Mouse (Mus musculus): ENCODE data around the gene Adgrg5.

Gene Adgrg5

DNA sequence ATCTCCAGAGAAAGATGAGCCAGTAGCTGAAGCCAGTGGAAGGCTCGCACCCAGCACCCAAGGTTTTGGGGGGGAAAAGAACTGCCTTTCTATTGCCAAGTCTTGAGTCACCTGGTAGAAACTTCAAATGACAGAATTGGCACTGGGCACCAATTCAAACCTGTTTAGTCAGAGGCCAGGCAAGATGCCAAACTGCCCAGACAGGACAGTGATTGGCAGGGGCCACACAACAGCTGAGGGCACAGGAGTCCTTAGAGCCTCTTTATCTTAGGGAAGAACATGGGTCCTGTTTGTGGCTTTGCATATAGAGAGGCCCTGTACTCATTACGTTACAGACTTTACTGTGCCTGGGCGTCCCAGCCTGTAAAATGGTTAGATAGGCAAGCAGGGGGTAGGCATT is 44.1 kb downstream of the Adgrg5 start:
- DNase-seq (ENCODE audit: low spot score), result no peak

DNA sequence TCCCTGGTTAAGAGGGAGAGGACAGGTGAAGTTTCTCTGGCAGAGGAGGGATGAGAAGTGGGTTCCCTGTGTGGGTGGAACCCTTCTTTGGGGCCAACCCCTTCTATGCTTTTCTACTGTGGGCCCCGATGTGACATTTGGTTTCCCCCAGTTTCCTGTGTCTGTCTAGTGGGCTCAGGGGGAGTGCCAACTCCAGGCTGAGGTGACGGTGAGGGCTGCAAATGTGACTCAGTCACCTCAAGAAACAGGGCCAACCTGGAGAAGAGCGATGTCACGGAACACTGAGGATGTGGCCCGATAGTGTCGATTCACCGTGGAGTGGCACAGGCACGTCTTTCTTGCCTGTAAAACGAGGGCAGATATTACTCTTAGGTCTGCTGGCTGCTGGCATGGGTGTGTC is 49.8 kb downstream of the Adgrg5 start:
- no peak for DNase-seq (ENCODE audit: low spot score)

DNA sequence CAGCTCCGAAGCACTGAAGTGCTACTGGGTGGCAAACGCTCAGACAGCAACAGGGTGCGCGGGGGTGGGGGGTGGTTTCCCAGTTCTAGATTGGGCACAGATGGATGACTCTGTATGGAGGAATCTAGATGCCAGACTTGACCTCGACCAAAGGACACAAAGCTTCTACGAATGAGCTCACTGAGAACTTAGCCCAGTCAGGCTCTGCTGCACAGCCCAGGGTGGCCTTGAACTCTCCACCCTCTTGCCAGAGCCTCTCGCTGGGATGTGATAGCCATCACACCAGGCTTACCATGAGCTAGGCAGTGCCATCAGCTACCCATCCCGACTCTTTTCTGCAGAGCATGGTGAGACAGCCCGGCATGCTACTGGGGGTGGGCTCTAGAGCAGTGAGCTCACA is 50.3 kb downstream of the Adgrg5 start:
- no peak for DNase-seq (ENCODE audit: low spot score)

DNA sequence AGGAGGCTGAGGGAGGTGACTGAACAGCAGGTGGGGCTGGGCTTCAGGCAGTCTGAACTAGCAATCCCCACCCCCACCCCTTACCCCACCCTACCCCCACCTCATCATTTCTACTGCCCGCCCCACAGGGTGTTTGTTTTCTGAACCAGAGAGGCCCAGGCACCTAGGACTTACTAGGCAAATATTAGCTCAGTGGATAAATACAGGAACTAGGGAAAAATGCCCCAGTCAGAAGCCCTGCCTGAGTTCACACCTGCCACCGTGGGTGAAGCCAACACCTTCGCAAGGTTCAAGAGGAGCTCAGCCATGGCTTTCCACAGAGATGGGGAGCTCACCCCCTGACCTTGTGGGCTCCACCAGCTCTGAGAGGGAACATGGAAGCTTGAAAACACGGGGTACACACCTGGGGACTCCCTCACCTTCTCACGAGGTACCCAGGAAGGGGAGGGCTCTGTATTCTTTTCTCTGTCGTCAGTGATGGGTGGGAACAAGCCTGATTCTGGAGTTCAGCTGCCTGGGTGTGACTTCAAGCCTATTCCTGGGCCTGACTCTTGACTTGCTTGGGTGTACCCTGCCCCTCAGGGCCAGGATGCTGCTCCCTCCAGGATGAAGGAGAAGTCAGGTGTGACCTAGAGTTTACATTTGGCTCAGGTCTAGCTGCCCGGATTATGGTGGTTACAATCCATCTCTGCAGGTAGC is 51.1 kb downstream of the Adgrg5 start, which contains the start of gene Adgrg1:
Gene Adgrg1 (plus strand): TSS at position 285 of the 699 bp plus-strand sequence.
- no peak for DNase-seq (ENCODE audit: low spot score)

DNA sequence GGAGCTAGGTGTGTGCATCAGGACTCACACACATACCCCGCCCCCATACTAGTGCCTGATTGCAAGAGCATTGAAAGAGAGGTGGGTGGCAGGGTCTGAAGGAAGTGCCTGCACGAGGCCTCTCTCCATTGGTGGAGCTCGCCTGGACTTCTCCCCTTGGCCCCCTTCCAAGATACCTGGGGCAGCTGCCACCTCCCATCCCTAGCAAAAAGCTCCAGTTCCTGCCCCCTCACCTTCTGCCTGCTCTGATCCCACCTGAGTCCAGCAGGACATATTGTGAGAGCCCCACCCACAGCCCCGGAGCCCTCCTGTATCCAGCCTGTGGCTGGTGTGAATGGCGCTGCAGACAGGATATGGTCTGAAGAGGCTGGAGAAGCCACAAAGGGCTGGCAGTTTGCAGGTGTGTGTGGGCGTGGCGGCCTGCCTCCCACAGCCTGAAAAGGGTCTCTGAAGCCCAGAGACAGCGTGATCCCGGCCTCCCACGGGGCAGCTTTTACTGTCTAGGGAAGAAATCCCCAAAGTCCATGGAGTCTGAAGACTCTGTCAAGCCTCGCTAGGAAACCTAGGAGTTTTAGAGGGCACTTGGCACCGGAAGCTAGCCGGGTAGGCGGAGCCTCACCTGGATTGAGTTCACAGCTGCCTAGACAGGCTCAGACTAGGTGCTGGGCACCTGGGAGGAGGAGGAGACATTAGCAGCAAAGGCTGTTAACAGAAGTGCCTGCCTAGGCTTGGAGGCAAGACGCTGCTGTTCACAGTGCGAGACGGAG is 53.3 kb downstream of the Adgrg5 start:
- DNase-seq (ENCODE audit: low spot score), result no peak

DNA sequence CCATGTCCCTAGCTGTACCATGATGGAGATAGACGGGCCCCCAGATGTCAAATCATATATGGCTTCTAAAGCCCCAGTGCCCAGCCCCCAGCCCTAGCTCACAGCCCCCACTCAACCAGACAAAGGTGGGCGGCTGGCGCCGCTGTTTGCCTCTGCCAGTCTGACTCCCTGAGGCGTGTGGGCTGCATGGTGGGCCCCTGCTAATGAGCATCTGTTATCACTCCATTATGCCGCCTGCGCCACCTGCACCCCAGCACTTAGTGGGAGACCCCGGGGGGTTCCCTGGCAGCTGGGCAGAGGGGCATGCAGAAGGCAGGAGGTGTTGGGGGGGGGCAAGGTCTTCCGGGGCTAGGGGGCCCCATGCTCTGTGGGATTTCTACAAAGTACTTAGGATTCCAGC is 54.6 kb downstream of the Adgrg5 start:
- DNase-seq (ENCODE audit: low spot score), result no peak

DNA sequence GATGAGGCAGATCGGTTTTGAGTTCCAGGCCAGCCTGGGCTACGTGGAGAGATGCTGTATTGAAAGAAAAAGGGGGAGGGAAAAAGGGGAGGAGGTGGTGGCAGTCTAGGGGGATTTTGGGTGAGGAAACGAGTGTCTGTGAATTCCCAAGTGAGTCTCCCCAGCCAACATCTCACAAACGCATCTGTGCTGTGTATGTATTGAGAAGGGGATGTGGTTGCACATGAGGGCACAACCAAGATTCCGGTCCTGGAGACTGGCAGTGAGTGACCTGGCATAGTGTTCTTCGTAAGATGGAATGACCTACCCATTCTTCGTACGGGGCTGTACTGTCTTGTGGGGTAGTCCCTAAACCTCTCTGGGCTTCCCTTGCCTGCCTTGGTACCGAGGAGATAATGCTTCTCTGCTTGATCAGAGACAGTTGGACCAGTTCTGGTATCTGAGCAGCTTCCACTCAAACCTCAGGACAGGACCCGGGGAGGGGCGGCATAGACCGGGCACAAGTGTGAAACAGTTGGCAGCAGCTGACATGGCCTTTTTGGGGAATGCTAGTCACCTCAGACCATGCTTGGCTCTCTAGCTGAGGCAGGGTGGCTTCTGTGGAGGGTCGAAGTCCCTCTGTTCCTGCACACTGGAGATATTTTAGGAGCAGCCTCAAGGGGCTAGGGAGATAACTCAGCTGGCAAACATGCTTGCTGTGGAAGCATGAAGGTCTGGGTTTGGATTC is 55.3 kb downstream of the Adgrg5 start:
- DNase-seq (ENCODE audit: low spot score), result no peak

DNA sequence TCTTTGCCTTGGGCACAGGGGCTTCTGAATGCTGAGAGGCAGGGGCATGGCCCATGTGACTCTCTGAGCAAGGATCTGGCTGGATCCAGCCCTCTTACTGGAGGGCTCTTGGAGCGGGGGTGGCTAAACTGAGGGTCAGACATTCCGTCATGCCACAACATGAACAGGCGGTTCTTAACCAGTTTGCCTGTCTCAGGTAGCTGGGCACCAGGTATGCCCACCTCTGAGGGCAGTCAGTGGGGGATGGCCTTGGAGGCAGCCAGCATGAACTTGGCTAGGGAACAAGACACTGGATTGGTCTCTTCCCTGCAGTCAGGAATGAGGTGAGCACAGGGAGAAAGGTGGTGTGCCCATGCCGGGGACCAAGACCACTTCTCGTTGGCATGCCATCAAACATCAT is 56.7 kb downstream of the Adgrg5 start:
- DNase-seq (ENCODE audit: low spot score), result no peak

DNA sequence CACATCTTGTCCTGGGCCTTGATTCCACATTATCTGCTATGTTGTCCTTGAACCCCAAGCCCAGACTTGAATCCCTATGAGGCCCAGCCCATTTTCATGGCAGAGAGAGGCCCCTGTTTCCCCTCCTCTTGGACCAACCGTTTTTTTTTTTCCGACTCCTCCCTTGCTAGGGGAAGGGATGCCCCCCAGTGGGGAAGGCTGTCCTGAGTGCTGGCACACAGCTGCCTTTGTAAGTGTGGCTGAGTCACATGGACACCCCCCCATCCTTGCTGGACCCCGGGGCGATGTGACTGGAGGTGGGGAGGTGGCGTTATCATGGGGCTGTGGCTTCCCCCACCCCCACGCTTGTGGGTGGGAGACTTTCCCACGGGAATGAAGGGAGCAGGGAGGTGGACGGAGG is 57.5 kb downstream of the Adgrg5 start:
- no peak for DNase-seq (ENCODE audit: low spot score)

DNA sequence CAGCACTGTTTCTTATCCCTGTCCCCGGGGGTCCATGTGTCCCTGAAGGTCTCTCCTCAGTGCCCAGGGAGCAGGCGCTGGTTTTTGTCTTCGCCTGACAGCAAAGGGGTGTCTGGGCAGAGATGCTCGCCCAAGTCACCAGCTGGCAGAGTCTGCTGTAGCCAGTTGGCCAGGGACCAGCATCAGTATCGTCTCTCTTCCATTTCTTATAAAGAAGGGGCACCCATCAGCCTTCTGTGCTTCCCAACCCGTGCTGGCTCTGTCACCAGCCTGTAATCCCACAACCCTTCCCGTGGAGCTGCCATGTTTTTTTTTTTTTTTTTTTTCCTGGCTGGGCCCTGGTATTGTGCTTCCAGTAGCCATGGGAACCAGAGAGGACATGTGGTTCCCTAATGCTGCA is 58.4 kb downstream of the Adgrg5 start:
- no peak for DNase-seq (ENCODE audit: low spot score)

DNA sequence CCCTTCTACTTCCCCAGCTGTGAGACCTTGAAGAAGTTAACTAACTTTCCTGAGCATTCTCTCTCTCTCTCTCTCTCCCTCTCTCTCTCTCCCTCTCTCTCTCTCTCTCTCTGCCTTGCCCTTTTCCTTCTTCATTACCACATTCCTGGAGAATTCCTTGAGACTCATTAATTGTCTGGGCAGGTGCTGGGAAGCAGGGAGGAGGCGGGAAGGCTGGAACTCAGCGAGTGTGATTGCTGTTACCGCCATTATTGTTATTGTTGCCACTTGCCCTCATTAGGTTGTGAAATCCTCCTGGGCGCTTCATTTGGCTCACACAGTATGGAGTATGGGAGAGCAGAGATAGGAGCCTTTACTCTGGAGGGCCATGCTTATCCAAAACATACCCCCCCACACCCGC is 59.7 kb downstream of the Adgrg5 start:
- DNase-seq (ENCODE audit: low spot score), result no peak

DNA sequence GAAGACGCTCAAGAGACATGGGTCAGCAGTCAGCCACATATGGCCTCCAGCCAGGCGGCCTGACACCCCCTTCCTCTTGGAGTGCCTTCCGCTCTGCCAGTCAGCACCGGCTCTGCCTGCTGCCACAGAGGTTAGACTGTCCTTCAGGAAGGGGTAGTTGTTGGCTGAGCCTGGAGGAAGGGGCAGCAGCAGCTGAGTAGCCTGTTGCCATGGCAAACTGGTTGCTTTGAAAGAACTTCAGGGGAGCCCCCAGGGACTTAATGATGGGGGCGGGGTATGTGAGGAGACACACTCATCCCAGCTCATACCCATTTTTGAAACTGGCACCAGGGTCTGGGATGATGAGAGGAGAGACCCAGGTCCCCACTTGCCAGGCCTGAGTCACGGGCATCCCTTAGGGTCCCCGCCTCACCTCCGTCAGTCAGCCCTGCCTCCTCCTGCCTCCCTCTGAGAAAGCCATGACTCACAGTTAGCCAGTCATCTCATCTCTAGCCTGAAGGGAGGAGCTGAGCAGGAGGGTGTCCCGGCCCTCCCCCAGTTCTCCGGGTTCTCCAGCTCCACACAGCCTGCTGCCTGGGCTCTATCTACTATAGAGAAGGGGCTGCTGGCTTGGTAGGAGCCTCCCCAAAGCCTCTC is 60.5 kb downstream of the Adgrg5 start:
- no peak for DNase-seq (ENCODE audit: low spot score)

DNA sequence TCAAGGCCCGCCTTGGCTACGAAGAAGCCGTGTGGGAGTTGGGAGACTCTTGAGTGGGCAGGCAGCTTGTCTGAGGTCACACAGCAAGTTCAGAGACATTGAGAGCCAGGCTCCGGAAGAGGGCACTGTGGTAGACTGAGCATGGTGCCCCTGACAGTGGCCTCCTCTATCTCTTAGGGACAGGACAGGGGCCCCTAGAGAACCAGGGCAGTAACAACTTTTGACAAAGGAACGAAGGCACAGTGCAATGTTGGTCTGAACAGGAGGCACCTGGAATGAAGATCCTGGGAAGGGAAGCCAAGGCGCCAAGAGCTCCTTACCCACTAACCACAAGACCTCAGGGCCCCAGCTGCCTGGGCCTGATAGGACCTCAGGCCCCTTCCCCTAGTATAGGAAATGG is 61.5 kb downstream of the Adgrg5 start:
- no peak for DNase-seq (ENCODE audit: low spot score)

DNA sequence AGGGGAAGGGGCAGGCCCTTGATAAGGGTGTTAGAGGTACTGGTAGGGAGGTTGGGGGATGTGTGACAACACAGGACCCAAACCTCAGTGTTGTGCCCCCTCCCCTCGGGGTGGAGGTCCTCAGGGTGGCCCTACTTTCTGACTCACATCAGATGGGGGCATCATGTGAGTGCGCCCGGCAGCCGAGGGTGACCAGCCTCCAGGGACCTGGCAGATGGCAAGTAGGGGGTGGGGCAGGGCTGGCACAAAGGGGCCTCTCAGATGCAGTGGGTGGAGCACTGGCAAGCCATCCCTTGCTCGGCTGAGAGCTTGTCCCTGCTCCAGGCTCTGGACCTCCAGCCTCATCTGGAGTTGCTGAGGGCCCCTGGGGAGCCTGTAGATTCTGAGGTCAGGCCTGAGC is 63.2 kb downstream of the Adgrg5 start:
- DNase-seq (ENCODE audit: low spot score), result no peak

DNA sequence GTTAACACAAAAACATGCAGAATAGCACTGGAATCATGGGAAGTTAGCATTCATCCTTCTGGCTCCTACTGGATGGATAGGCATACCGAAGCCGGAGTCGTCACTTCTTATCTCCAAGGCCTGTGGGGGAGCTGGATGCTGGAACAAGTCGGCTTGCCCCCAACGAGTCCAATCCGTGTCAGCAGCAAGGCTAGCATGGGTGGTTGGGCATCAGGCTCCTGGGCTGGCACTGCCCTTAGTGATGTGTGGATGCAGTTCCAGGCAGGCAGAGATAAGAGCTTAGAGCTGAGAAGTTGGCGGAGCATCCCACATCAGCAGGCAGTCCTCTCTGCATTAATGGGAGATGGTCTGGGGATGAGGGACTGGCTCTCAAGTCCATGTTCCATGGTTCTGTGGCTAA is 64.1 kb downstream of the Adgrg5 start:
- no peak for DNase-seq (ENCODE audit: low spot score)

DNA sequence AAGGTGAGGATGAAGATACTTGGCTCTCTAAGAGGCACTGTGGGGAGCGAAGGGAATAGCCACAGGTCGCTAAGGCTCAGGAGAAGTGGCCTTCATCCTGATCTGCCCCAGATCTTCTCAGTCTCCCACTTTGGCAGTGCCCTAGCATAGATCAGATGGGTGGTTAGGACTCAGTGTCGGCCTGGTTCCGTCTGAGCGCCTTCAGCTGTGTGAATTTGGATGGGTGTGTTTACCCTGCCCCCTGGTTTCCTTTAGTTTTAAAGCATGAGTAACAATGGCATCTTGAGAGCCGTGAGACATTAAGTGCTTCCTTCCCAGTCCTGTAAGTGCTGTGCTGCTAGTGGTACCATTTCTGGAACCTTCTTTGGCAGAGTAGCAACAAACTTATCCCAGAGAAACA is 65.1 kb downstream of the Adgrg5 start:
- no peak for DNase-seq (ENCODE audit: low spot score)

DNA sequence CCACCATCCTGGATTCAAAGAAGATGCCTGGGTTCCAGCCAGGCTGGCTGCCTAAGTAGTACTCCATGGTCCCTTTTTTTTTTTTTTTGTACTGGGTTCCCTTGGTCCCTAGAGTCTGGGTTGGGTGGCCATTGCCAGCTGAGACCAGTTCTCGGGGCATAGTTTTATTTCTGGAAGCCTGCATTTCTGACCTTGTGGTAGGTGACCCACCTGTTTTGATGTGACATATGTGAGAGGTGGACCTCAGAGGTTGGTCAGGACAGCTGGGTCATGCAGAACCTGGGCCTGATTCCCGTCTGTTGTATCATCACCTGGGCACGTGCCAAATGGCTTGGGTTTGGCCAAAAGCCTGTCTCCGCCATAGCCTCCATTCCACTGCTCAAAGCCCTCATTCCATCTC is 66.2 kb downstream of the Adgrg5 start:
- no peak for DNase-seq (ENCODE audit: low spot score)

DNA sequence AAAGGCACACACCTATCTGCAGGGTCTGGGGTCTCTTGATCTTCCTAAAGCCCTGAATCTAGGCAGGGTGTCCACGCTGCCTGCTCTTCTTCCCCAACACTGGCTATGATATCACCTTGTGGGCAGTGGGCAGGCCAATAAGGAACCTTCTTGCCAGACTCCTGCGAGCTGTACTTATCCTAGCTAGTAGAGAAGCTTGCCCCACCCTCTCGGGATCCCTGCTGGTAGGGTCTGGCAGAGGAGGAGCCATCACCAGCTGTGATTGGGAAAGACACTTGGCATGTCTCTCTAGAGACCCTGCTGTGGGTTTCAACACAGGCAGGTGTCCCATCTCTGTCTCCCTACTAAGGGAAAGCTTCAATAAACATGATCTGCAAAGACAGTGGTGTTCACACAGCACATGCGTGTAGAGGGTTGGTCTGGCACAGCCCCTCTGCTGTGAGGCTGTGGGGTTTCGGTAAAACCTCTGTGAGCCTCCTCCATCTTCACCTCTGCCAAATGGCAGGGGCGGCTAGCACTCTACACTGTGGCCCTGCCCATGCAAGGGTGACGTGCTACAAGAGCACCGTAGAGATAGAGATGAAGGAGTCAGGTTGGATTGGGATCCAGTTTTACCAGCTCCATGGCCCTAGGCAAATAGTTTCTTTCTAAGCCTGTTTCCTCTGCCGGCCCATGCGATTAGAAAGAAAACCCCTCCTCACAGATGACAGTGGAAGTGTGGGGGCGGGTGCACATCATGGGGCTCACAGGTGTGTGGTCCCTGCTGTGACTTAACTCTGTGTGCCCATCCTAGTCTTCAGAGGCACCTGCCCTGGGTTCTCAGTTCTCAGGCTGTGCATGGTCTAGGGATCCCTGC is 67.3 kb downstream of the Adgrg5 start:
- DNase-seq (ENCODE audit: low spot score), result no peak

DNA sequence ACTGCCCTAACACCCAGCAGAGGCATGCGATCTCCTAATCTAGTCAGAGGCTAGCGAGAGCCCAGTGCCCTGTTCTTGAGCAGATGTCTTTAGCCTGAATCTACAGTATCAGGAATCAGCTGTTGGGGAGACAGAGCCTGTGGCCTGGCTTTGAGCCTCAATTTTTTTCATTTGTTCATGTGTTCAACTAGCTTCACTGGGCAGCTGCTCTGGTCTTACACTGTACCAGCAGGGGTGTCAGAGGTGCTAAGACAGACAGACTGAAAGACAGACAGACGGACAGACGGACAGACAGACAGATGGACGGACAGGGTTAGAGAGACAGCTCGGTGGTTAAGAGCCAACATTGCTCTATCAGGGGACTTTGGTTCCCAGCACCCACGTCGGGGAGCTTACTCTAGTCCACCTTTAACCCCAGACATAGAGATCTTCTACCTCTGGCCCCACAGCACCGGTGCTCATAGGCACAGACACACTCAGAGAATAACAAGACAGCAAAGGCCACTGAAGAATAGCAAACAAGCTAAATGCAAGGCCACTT is 68.0 kb downstream of the Adgrg5 start:
- DNase-seq (ENCODE audit: low spot score), result no peak

DNA sequence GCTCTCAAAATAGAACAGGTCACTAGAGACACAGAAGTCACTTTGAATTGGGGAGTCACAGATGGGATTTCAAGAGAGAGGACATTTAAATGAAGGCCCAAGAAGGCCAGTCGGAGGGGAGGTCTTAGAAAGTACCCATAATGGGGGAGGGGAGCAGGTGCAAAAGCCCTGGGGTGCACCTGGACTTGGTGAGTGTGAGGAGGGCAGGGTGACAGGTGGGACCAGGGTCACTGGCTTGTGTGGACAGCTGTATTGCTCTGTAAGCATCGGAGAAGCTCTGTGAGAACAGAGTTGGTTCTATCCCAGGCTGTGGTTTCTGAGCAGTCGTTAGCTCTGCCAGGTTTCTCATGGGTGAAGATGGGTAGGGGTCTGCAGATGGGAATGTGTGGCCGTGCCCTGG is 68.5 kb downstream of the Adgrg5 start:
- no peak for DNase-seq (ENCODE audit: low spot score)

DNA sequence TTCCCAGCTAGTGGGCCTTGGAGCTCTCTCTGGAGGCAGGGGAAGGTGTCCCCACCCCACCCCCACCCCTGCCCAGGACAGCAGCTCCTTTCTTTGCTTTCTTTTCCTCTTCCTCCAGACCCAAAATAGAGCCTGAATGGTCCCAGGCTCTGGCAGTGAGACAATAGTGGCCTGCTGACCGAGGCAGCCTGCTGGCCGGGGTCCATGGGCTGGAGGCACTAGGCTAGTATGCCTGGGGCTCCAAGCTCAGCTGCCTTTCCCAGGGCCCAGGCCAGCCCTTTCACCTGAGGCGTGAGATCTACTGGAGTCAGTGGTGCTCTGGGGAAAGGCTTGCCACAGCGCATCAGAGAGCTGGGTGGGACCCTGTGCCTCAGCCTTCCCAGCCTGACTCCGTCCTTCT is 69.0 kb downstream of the Adgrg5 start:
- DNase-seq (ENCODE audit: low spot score), result no peak

Measured in left cerebral cortex, adult 11 months (tissue).